Mouse (Mus musculus) liver, embryonic 14.5 days (tissue): ENCODE data around the gene Itpr1.

ENCODE experiments used
- CTCF ChIP-seq: IDR thresholded peaks from 2 replicates; pipeline ENCODE4 v1.5.1; 2016; ENCODE audit warnings: antibody characterized with exemption, low read depth, control low read depth
- EP300 ChIP-seq: IDR thresholded peaks from 2 replicates; pipeline ENCODE4 v1.6.1; 2016; ENCODE audit warnings: antibody characterized with exemption, low read depth

DNA sequence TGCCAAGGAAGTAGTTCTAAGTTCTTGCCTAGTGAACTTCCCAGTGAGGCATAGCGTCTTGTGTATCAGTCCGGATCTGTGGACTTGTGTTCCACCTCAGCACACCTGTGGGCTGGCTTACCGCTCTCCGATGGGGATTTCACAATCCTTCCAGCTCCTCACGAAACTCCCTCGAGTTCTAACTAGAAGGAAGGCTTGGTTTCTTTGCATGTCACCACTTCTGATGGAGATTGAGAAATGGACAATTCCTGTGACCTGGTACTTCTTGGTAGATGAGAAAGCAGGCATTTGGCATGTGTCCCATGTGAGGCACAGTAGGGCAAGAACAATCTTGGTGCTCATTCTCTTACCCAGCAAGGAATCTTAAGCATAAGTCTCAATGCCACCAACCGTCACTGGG lies 205.3 kb downstream of the Itpr1 start:
- TF ChIP-seq EP300, result no peak
- no peak for TF ChIP-seq CTCF
